Mouse (Mus musculus) splenic B cell, adult 2 months (primary cell): ENCODE results near the gene Taf15.
"Not testable (repeated sequence)": the region's sequence is repeated elsewhere in the genome, so short reads cannot be mapped to it uniquely, and the experiment has no call there.

Experiments
- DNase-seq: peaks from one replicate; pipeline ENCODE4 v3.0.0-alpha.2; 2011; ENCODE audit warnings: low read depth, low spot score
- H3K27me3 ChIP-seq: 2 replicates; pipeline ENCODE4 v1.6.1; 2012; ENCODE audit warnings: mild to moderate bottlenecking, low read length, moderate library complexity, mixed read lengths; ENCODE audit not compliant: control insufficient read depth, poor library complexity, insufficient read depth, severe bottlenecking
- H3K36me3 ChIP-seq: 2 replicates; pipeline ENCODE4 v1.6.1; 2012; ENCODE audit warnings: mild to moderate bottlenecking, low read length, moderate library complexity, mixed read lengths; ENCODE audit not compliant: control insufficient read depth, poor library complexity, insufficient read depth, severe bottlenecking

Gene Taf15

GRCm38 (mm10) chr11:83540931-83541330 lies 68.0 kb downstream of the Taf15 start:
- H3K36me3 ChIP-seq, result no peaks in the 10 kb centered on the region
- H3K27me3 ChIP-seq, result no peaks in the 10 kb centered on the region
- no peak for DNase-seq

GRCm38 (mm10) chr11:83541415-83541814 lies 68.5 kb downstream of the Taf15 start:
- no peaks in the 10 kb centered on the region for H3K27me3 ChIP-seq
- DNase-seq, result no peak
- H3K36me3 ChIP-seq, result no peaks in the 10 kb centered on the region

GRCm38 (mm10) chr11:83544214-83544613 lies 71.3 kb downstream of the Taf15 start:
- no peaks in the 10 kb centered on the region for H3K27me3 ChIP-seq
- DNase-seq, result no peak
- no peaks in the 10 kb centered on the region for H3K36me3 ChIP-seq

- Histone ChIP-seq H3K36me3 (no peaks in the 10 kb centered on the region), H3K27me3 (no peaks in the 10 kb centered on the region)
- peak; percentile 38 for DNase-seq
Observed at GRCm38 (mm10) chr11:83550186-83550632, 77.3 kb downstream of the Taf15 start.

- not testable (repeated sequence) for H3K36me3 ChIP-seq, DNase-seq, H3K27me3 ChIP-seq
Observed at GRCm38 (mm10) chr11:83551037-83551436, 78.2 kb downstream of the Taf15 start.

GRCm38 (mm10) chr11:83551668-83552067 lies 78.8 kb downstream of the Taf15 start:
- Histone ChIP-seq H3K36me3 (no peaks in the 10 kb centered on the region), H3K27me3 (no peaks in the 10 kb centered on the region)
- no peak for DNase-seq
